Mouse (Mus musculus) ES-E14 (cell line): ENCODE results near the gene Ttl.

ENCODE experiments used
- CHD2 ChIP-seq: IDR thresholded peaks from 2 replicates; pipeline ENCODE4 v1.6.1; 2014; ENCODE audit warnings: mild to moderate bottlenecking, low read depth, low read length, inconsistent platforms
- MAFK ChIP-seq: IDR thresholded peaks from 2 replicates; pipeline ENCODE4 v1.6.1; 2014; ENCODE audit warnings: mild to moderate bottlenecking, low read depth, low read length, inconsistent platforms; ENCODE audit not compliant: insufficient read depth
- ZNF384 ChIP-seq: IDR thresholded peaks from 2 replicates; pipeline ENCODE4 v1.6.1; 2012; ENCODE audit warnings: low read depth, low read length, inconsistent platforms

GRCm38 (mm10) chr2:129070296-129070695 lies 4.6 kb downstream of the Ttl start:
- TF ChIP-seq ZNF384 (no peak), MAFK (no peak), CHD2 (no peak)
